Mouse (Mus musculus) forebrain, embryonic 12.5 days (tissue): ENCODE measurements at regions not wholly inside any gene's neighbourhood (a gene's known extent, or its start where the extent isn't known, plus 50 kb on each side); places are given as distances from the start of the nearest gene placed in this dataset.
A peak's percentile ranks its signal among the peaks of the same experiment; 100 is the strongest.

Source experiments
- ATAC-seq: fragments of 200-750 bp; cut with Nextera tagmentation; 2 replicates; pipeline ENCODE4 v1.8.0; 2017; ENCODE audit warnings: moderate TSS enrichment; ENCODE audit not compliant: low FRiP score
- H3K27ac ChIP-seq: fragments of 300-500 bp; sonication (generic); 2 replicates; pipeline ENCODE4 v1.5.1; 2016; ENCODE audit warnings: mild to moderate bottlenecking
- H3K27me3 ChIP-seq: fragments of 300-500 bp; sonication (generic); 2 replicates; pipeline ENCODE4 v1.6.1; 2016; ENCODE audit warnings: mild to moderate bottlenecking
- H3K36me3 ChIP-seq: fragments of 300-500 bp; sonication (generic); replicated peaks from 2 replicates; pipeline ENCODE4 v1.6.1; 2016; ENCODE audit warnings: mild to moderate bottlenecking
- H3K4me1 ChIP-seq: fragments of 300-500 bp; sonication (generic); 2 replicates; pipeline ENCODE4 v1.6.1; 2016
- H3K4me2 ChIP-seq: fragments of 300-500 bp; sonication (generic); 2 replicates; pipeline ENCODE4 v1.6.1; 2016; ENCODE audit warnings: mild to moderate bottlenecking, moderate library complexity
- H3K4me3 ChIP-seq: fragments of 300-500 bp; sonication (generic); replicated peaks from 2 replicates; pipeline ENCODE4 v1.5.1; 2016; ENCODE audit warnings: mild to moderate bottlenecking
- H3K9ac ChIP-seq: fragments of 300-500 bp; sonication (generic); 2 replicates; pipeline ENCODE4 v1.6.1; 2016; ENCODE audit warnings: mild to moderate bottlenecking
- H3K9me3 ChIP-seq: fragments of 300-500 bp; sonication (generic); 2 replicates; pipeline ENCODE4 v1.6.1; 2016
- WGBS: fragments of 180-500 bp; shearing (Covaris S2); methylation state at CpG from one replicate; pipeline ENCODE4 v1.1.7; 2016; 5-methylcytosine and 5-hydroxymethylcytosine counted together

GRCm38 (mm10) chr1:41675345-41675744 is 869.9 kb downstream of the Tmem182 start:
- Histone ChIP-seq H3K9ac (no peak overlapping the region), H3K4me2 (no peak overlapping the region), H3K4me3 (no peak overlapping the region), H3K27ac (no peak overlapping the region), H3K4me1 (peaks cover 4% of the 10 kb centered on the region), H3K9me3 (no peaks in the 10 kb centered on the region), H3K36me3 (no peaks in the 10 kb centered on the region), H3K27me3 (no peaks in the 10 kb centered on the region)
- WGBS = 71% methylated on average over 6 of the region's 6 CpGs
- no peak for ATAC-seq

DNA sequence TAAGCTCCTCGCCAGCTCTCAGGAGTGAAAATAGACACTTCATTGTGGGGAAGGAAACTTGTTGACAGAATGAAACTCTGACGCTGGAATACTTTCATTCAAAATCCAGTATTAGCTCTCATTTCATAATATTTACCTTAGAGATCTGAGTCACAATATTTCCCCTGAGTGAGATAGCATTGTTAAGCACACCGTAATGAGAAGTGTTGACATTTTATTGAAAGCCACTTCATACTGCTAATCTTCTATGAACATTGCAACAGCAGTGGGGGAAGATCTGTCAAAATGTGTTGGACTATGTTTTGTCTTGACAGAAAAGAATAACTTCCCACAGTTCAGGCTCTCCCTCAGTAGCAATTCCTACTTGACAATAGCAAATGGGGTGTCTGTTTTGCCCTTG is 900.3 kb downstream of the Tmem182 start:
- no peak for ATAC-seq
- 72% methylated on average over 3 of the region's 3 CpGs for WGBS

GRCm38 (mm10) chr1:41742644-41743331 is 937.4 kb downstream of the Tmem182 start:
- H3K4me1 ChIP-seq = peaks cover 13% of the 10 kb centered on the region
- H3K4me2 ChIP-seq = no peak overlapping the region
- H3K27me3 ChIP-seq = no peaks in the 10 kb centered on the region
- peak; percentile 87; the same call in 1 of the 2 replicates for ATAC-seq
- H3K9me3 ChIP-seq = no peaks in the 10 kb centered on the region
- H3K36me3 ChIP-seq = no peaks in the 10 kb centered on the region
- 19% methylated on average over 5 of the region's 5 CpGs for WGBS
- H3K4me3 ChIP-seq = no peak overlapping the region
- peak overlapping the region; percentile 70 for H3K27ac ChIP-seq
- no peak overlapping the region for H3K9ac ChIP-seq

More for the DNA sequence above, 900.3 kb downstream of the Tmem182 start:
- H3K4me3 ChIP-seq = no peak overlapping the region
- H3K4me1 ChIP-seq = no peaks in the 10 kb centered on the region
- H3K9ac ChIP-seq = no peak overlapping the region
- no peaks in the 10 kb centered on the region for H3K36me3 ChIP-seq
- no peak overlapping the region for H3K27ac ChIP-seq
- no peak overlapping the region for H3K4me2 ChIP-seq
- H3K27me3 ChIP-seq = no peaks in the 10 kb centered on the region
- no peaks in the 10 kb centered on the region for H3K9me3 ChIP-seq

DNA sequence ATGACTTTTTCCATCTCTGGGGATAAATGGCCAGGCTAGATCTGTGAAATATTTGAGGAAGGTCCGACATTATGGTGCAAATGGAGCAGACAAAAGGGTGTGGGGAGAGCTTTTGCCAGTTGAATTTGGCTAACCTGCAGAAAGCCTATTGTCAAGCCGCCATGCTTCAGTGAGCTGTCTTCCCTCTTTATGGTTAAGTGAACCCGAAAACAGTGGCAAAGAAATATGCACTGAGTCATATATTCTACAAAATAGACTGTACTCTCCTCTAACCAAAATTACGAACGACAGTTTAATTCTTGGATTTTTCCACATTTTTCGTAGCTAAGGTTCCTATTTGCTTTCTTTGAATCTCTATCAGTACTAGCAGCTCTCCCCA is 937.9 kb downstream of the Tmem182 start:
- peaks cover 13% of the 10 kb centered on the region for H3K4me1 ChIP-seq
- no peaks in the 10 kb centered on the region for H3K9me3 ChIP-seq
- WGBS = 33% methylated on average over 6 of the region's 6 CpGs
- H3K4me2 ChIP-seq = no peak overlapping the region
- no peaks in the 10 kb centered on the region for H3K27me3 ChIP-seq
- peak overlapping the region; percentile 70 for H3K27ac ChIP-seq
- H3K9ac ChIP-seq = no peak overlapping the region
- peak; percentile 49; the same call in 1 of the 2 replicates for ATAC-seq
- no peak overlapping the region for H3K4me3 ChIP-seq
- no peaks in the 10 kb centered on the region for H3K36me3 ChIP-seq

GRCm38 (mm10) chr1:41744531-41744930 is 939.1 kb downstream of the Tmem182 start:
- no peak for ATAC-seq
- Histone ChIP-seq H3K36me3 (no peaks in the 10 kb centered on the region), H3K4me3 (peak overlapping the region; percentile 12), H3K4me2 (peak overlapping the region; percentile 4; the same call in 1 of the 2 replicates), H3K27me3 (no peaks in the 10 kb centered on the region), H3K9me3 (no peaks in the 10 kb centered on the region), H3K4me1 (peaks cover 15% of the 10 kb centered on the region), H3K27ac (peak overlapping the region; percentile 65), H3K9ac (no peak overlapping the region)
- 55% methylated on average over 3 of the region's 3 CpGs for WGBS

- no peaks in the 10 kb centered on the region for H3K27me3 ChIP-seq
- H3K4me1 ChIP-seq = no peaks in the 10 kb centered on the region
- WGBS = 79% methylated on average over 6 of the region's 6 CpGs
- no peaks in the 10 kb centered on the region for H3K36me3 ChIP-seq
- H3K4me3 ChIP-seq = no peak overlapping the region
- ATAC-seq = no peak
- no peaks in the 10 kb centered on the region for H3K9me3 ChIP-seq
- H3K4me2 ChIP-seq = no peak overlapping the region
- no peak overlapping the region for H3K27ac ChIP-seq
- H3K9ac ChIP-seq = no peak overlapping the region
Measured at GRCm38 (mm10) chr1:41759366-41759765, 936.2 kb upstream of the Pou3f3 start.
